Mouse (Mus musculus): ENCODE measurements around the gene Mc3r.

Mc3r gene

DNA sequence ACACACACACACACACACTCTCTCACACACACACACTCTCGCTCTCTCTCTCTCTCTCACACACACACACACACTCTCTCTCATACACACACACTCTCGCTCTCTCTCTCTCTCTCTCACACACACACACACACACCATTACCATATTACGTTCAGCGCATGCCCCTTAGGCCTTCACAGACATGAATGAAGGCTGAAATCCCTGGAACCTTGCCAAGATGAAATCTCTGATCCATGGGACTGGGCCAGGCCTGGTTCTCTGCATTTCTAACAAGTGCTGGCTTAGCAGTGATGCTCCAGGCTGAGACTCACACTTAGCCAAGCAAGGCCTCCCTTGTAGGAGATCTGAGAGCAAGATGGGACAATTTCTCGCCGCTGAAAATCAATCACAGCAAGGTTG is 8.1 kb downstream of the Mc3r start:
- DNase-seq (ENCODE audit: low read depth): no peak

DNA sequence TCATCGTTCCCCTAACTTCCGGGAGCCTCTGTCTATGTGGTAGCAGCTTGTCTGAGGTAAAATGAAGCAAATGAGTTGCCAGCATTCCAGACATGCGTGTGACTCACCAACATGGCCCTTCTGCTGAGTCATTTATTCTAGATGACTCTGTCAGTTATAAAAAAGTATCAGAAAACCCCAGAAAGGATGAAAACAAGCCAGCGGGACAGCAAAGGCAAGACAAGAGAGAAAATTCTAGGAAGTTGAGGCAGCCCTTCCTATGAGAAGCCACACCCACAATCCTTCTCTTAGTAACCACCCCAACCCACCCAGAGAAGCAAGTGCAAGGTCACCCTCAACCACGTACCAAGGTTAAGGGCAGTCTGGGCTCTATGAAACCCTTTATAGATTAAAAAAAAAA is 8.7 kb downstream of the Mc3r start:
- no peak for DNase-seq (ENCODE audit: low read depth)

DNA sequence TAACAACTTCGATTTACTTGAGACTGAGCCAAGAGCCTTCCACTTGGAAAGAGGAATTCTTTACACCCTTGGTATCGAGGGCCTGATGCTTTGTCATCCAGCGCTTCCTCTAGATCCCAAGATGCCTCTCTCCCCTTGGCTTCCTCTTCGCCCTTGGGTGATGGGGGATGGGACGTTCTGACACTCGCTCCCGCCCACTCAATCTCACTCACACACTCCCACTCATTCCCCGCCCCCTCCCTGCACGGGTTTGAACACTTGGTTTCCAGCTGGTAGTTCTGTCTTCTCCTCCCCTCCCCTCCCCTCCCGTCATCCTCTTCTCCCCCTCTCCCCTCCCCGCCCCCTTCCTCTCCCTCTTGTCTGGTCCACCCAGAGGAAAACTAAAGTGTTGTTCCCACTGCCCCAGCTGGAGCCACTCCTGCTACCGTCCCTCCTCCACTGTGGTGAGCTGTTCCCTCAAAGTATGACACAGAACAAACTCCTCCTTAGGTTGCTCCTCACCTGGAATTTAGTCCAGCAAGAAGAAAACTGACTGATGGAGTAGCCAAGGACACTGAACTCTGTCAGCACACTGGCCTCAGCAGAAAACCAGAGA is 9.3 kb downstream of the Mc3r start:
- DNase-seq (ENCODE audit: low read depth): no peak

DNA sequence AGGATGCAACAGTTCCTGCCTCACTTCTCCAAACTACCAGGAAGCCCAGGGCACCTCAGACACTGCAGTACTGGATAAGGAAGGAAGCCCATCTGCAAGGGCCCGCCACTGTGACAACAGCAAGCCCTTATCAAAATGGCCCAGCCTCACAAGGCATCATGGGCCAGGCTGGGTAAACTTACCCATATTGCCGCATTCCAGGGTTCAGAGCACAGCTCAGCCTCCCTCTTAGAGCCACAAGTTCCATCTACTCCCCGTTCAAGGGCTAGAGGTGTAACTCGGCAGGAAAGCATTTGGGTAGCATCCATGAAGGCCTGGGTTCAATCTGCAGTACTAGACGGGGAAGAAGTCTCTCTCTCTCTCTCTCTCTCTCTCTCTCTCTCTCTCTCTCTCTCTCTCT is 11.8 kb downstream of the Mc3r start:
- no peak for DNase-seq (ENCODE audit: low read depth)

DNA sequence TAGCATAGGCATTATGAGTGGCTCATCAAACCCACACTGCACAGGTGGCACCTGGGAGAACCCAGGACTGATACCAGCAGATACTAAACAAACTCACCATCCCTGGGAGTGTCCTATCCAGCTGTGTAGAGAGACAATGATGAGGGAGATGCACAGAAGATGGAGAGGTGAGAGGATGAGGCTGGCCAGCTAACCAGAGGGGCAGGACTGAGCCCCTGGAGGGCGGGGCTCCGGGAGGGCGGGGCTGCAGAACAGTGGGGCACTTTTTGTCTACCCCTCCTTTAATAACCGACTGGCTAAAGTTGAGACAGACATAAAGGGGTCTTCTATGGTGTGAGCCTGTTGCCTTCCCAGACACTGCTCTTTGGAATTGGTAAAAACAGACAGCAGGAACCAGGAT is 13.1 kb downstream of the Mc3r start:
- DNase-seq (ENCODE audit: low read depth): no peak

DNA sequence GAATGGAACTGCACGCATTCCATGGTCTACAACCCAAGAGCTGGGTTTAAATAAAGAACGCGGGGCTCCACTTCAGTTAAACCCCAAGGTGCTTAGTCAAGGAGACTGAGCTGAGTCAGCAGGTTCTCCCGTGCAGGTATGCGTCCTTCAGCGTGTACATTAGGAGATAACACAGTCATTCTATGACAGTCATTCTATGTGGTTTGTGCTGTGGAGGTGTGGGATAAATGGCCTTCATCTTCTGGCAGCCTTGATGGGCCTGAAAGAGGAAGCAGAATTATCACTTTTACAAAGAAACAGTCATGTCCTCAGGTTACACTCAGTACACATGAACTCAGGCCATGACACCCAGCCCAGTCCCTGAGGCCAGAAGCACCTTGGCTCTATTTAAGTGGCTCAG is 14.9 kb downstream of the Mc3r start:
- no peak for DNase-seq (ENCODE audit: low read depth)

DNA sequence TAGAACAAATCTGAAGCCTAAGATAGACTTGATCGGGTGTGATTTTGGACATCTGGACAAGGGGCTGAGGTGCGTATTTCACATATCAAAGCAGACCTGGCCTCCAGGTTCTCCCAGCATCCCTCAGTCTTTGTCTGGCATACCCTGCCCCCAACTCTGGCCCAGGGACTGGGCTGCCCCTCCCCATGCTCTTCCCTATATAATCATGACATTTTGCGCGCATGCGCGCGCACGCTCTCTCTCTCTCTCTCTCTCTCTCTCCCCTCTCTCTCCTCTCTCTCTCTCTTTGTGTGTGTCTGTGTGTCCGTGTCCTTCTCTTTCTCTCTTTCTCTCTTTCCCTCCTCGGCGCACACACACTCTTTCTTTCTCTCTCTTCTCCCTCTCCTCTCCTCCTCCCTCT is 21.6 kb downstream of the Mc3r start:
- no peak for DNase-seq (ENCODE audit: low read depth)

DNA sequence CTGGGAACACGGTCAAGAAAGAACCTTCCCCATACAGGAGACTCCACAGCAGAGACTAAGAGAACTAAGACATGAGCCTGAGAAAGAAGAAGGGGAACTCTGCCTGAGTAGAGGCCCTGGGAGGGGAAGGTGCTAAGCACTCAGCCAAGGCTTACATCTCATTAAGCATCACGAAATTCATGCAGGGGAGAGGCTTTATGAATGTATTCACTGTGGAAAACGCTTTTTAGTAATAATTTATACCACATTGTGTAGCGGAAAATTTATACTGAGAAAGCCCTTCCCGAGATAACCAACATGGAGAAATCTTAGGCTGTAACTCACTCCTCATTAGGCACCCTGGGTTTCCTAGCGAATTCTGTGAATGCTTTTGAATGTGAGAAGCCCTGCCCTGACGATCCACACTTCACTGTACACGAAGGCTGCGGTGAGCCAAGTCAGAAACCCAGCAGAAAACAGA is 22.2 kb downstream of the Mc3r start:
- DNase-seq (ENCODE audit: low read depth): no peak

DNA sequence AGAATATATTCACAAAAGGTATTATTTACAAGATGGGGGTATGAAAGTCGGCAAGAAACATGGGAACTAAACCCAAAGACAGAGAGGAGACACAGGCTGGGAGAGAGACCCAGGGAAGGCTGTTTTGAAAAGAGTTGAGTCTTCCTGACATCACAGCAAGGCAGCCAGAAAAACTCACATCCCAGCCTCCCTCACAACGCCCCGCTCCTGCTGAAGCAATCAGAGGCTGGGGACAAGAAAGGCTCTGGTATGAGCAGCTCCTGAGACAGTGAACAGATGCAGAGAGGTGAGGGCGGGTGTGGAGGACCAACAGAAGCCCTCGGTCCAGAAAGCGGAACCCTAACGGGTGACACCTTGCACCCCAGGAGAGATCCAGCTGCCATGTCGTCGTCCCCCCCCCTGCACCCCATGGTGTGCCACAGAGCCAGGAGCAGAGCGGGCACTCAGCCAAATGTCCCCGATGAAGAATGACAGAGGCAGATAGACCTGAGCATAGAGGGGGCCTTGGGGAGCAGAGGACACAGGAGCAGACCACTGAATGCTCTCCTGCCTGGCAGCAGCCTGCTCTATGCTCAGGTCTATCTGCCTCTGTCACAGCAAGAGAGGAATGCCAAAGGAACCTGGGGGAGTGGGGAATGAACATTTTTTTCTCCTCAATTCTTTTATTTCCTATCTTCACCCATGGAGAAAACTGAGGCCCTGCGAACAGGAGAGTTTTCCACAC is 22.8 kb downstream of the Mc3r start:
- DNase-seq (ENCODE audit: low read depth): no peak

DNA sequence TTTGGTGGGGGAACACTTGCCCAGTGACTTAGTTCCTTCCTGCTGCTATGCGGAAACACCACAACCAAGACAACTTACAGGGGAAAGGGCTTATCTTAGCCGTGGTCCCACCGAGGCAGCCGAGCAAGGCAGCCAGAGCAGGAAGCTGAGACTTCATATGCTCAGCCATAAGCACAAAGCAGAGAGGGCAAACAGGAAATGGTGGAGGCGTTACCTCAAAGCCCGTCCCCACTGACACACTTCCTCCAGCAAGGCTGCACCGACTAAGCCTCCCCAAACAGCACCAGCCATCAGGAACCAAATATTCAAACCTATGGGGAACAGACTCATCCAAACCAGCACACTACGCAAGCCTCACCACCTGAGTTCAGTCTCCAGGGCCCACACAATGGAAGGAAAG is 26.4 kb downstream of the Mc3r start:
- no peak for DNase-seq (ENCODE audit: low read depth)

DNA sequence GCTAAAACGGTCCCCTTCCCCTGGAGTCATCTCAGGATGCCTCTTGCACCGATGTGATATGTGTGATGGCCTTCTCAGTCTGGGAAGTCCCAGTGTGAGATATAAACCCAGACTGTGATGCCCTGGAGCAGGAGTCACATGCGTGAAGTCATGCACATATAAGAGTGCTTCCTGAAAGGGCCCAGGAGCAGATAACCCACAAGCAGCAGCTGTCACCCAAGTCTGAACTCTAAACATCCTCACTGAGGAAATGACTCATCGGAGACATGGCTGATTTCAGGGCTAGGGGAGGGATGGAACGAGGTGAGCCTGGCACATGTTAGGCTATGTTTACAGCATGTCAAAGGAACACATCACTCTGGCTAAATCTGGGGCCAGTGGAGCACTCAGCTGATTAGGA is 27.9 kb downstream of the Mc3r start:
- DNase-seq (ENCODE audit: low read depth): no peak

DNA sequence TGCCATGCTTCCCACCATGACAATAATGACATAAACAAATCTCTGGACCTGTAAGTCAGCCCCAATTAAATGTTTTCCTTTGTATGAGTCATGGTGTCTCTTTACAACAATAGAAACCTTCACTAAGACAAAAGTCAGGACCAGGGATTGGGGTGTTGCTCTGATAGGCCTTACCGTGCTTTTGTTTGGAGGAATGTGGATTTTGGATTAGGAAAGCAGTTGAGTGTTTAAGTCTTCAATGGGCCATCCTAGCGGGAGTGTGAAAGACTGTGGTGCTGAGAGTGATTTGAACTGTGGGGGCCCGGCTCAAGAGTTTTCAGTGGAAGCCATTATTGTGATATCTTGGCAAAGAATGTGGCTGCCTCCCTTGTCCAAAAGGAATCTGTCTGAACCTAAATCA is 30.7 kb downstream of the Mc3r start:
- DNase-seq (ENCODE audit: low read depth): no peak

DNA sequence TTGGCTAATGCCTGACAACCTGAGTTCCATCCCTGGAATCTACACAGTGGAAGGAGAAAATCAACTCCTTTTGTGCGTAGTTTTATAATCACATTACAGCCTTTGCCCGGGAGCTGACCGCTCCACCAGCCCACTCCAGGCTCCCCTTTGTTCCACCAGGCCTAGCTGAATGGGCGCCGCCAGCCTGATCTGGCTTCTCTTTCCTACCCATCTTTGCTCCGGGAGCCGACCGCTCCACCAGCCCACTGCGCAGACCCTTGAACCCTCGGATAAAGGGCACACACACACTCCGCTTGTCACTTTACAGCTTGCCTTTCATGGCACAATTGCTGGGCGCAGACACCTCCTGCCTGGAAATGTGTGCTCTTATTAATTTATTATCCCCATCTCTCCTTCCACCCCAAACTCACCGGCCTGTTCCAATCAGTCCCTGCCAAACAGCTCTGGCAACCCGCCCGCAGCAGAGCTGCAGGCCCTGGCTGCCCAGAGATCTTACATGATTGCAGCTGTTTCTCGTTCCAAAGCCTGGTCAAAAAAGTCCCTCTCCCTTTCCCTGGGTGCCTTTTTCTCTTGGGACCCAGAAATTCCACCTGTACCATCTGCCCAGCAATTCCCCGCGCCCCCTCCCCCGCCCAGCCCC is 33.9 kb downstream of the Mc3r start:
- DNase-seq (ENCODE audit: low read depth): no peak

DNA sequence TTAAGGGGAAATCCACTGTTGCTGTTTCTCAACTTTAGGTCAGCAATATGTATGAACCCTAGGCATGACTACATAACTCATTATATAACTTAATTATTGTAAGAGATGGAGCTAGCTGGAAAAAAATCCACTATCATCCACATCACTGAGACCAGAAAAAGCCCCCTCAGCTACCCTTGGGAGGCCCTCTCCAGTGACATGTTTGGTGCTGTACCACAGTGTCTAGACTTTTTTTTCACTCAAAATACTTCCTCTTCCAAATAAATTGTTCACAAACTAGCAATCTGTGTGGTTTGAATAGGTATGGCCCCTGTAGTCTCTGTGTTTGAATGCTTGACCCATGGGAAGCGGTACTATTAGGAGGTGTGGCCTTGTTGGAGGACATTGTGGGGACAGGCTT is 39.4 kb downstream of the Mc3r start:
- no peak for DNase-seq (ENCODE audit: low read depth)

DNA sequence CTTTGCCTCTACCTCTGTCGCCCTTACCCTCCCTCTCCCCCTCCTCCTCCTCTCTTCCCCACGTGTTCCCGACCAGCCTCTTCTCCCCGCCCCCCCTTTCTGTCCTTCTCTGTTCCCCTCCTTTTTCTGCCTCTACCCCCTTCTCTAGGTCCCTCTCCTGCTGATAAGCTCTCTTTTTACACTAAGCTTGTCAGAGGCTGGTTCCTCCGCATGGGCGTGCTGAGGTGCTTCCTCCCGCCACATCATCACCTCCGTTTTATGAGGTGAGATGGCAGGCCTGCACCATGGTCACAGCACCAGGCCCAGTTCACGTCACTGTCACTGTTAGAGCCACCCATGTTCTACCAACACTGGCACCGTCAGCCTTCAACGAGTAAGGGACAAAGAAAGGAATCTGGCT is 40.7 kb downstream of the Mc3r start:
- DNase-seq (ENCODE audit: low read depth): no peak

DNA sequence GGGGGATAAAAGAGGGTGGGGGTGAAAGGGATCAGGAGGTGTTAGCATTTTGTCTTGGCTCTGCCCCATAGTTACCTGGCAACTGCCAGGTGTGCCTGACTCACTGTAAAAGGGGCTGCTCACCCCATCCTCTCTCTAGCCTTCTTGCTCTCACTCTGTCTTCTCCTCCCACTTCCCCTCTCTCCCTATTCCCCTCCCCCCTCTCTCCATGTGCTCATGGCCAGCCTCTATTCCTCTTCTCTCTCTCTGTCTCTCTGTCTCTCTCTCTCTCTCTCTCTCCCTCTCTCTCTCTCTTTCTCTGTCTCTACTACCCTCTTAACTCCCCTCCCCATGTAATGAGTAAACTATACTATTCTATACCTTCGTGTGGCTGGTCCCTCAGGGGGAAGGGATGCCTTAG is 41.3 kb downstream of the Mc3r start:
- DNase-seq (ENCODE audit: low read depth): no peak

DNA sequence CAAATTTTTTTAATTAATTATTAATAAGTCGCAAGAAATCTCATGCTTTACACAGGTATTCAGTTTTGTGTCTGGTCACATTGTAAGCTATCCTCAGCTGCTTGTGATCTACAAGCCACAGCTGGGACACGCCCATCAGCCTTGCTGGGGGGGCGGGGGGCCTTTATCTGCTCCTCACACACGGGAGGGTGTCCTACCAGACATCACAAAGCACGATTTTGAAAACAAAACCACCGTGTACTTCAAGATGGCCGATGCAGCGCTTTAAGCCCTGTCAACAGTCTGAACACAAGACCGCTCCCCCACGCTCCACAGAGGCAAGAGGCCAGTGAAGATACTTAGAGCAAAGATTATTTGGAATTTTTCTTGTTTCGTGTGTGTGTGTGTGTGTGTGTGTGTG is 42.2 kb downstream of the Mc3r start:
- no peak for DNase-seq (ENCODE audit: low read depth)

DNA sequence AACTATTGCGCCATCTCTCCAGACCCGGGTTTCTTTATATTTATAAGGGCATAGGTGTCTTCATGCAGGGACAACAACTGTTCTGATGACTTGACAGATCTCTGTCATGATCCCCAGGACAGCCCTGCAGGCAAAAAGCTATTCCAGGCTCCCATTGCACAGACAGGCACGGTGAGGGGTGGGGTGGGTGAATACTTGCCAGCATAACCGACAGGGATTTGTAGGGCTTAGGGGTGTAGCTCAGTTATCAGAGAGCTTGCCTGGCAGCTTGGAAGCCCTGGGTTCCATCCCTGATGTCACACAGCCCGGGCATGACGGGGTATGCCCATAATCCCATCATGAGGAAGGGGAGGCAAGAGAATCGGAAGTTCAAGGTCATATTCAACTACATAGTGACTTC is 42.7 kb downstream of the Mc3r start:
- no peak for DNase-seq (ENCODE audit: low read depth)

DNA sequence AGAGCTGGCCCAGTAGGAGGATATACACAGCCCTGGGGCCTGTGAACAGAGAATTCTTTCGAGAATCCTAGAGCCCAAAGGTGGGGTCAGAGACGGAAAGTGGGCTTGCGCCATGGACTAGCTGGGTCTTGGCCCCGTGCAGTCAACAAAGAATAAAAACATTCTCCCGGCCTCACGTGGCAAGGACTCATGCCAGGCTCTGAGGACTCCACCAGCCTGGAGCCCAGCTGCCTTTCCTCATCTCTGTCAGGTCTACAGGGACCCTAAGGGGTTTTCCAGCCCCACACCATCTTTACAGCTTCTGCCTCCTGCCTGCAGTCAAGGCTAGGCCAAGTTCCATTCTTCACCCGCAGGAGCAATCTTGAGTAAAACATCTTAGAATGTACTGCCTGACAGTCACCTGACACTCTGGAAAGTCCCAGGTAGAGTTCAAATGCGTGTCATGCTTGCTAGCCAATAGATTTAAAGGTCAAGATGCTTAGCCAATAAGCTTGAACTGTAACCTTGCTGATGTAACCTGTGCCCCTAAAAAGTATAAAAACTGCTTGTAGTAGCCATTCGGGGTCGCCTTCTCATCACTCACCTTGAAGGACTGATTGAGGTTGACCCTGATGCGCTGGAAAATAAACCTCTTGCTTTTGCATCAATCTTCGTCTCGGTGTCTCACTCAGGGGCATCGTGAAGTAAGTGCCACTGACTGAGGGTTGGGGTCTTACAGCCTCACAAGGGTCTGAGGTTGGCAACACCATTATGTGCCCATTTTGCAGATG is 43.6 kb downstream of the Mc3r start:
- no peak for DNase-seq (ENCODE audit: low read depth)

DNA sequence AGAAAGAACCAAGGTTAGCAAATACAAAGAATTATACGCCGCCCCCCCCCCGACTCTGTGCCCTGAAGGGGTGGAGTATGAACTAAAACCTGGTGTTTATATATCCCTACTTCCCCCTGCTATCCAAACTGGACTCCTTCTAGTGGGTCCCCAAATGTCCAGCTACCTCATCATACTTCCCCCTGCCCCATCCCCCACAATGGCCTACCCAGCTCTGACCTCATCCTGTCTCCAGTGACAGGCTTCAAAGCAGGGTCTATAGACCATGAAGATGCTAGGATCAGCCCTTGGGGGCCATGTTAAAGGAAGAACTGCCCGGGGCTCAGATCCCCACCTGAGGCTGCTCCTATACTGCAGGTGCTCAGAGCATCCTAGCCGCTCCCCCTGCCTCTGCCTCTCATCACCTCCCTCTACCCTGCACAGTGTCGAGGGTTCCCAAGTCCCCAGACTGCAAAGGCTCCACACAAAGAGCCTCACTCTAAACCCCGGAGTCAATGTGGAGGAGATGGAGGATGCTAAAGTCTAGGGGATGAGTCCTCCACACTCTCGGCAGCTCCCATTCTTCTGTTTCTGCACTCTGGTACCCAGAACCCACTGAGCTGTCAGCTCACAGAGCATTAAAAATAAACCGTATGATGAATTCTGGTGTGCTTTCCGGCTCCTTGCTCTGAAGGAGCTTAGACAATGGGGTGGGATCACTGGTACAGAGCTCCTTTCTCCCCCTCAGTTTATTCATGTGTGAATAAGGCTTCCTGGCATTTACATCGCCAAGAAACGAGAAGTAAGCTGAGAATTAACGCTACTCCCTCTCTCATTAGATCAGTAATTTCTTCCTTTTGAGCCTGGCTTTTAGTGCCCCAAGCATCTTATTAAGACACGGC is 44.5 kb downstream of the Mc3r start:
- DNase-seq (ENCODE audit: low read depth): no peak

DNA sequence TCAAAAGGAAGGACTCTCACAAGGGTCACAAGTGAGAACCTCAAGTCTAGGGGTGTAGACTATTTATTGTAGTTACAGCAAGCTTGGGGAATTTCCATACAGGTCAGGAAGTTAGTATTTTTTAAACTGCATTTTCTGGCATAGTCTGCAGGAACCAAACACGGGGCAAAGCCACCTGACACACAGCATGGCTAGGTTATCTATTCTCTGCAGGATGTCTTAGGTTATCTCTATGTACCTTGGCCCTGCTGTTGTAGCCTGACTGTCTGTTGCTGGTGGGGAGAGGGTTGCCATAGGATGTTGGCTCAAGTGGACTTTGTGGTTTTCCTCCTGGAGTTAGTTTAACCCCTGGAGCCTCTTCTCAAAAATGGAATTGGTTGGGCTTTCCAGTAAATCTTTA is 49.8 kb downstream of the Mc3r start:
- no peak for DNase-seq (ENCODE audit: low read depth)

DNA sequence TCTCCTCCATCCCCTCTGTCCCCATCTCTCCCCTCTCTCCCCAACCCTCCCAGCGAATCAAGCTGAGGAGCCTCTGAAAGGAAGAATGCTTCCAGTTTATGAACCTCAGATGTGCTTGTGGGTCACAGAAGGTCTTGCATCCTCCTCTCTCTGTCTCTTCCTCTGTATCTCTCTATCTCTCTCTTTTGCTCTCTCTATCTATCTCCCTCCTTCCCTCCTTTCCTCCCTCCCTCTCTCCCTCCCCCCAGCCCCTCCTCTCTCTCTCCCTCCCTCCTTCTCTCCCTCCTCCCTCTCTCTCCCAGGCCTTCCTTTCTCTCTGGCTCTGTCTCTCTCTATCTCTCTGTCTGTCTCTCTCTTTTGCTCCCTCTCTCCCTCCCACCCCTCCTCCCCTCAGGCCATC is 50.2 kb downstream of the Mc3r start:
- no peak for DNase-seq (ENCODE audit: low read depth)
